Mouse (Mus musculus): ENCODE measurements around the gene Eif4enif1.

The Eif4enif1 gene

GRCm38 (mm10) chr11:3278351-3278750 is 76.2 kb downstream of the Eif4enif1 start:
- no peak for DNase-seq

GRCm38 (mm10) chr11:3279729-3280128 is 77.5 kb downstream of the Eif4enif1 start:
- DNase-seq, result no peak

GRCm38 (mm10) chr11:3282887-3283286 is 80.7 kb downstream of the Eif4enif1 start:
- no peak for DNase-seq

- no peak for DNase-seq
These were observed 81.5 kb downstream of the Eif4enif1 start for GRCm38 (mm10) chr11:3283645-3284044.

- no peak for DNase-seq
These were observed 83.7 kb downstream of the Eif4enif1 start for GRCm38 (mm10) chr11:3285940-3286339.

GRCm38 (mm10) chr11:3287131-3287530 is 84.9 kb downstream of the Eif4enif1 start:
- peak; percentile 57 for DNase-seq

GRCm38 (mm10) chr11:3287921-3288320 is 85.7 kb downstream of the Eif4enif1 start:
- DNase-seq, result no peak

- DNase-seq, result peak; percentile 67
These were observed 86.5 kb downstream of the Eif4enif1 start, which contains the start of gene Patz1 for GRCm38 (mm10) chr11:3288521-3289301. Gene Patz1 (plus strand): TSS chr11:3288874.

- DNase-seq, result peak; percentile 68
These were observed 87.2 kb downstream of the Eif4enif1 start for GRCm38 (mm10) chr11:3289302-3289802.

- DNase-seq, result peak; percentile 84
These were observed 87.8 kb downstream of the Eif4enif1 start for GRCm38 (mm10) chr11:3289803-3290639.

GRCm38 (mm10) chr11:3290640-3291310 is 88.6 kb downstream of the Eif4enif1 start:
- DNase-seq, result no peak

- peak; percentile 60 for DNase-seq
These were observed 89.3 kb downstream of the Eif4enif1 start for GRCm38 (mm10) chr11:3291311-3292061.

GRCm38 (mm10) chr11:3292062-3292421 is 89.8 kb downstream of the Eif4enif1 start:
- DNase-seq, result peak; percentile 35

- peak; percentile 32 for DNase-seq
These were observed 90.6 kb downstream of the Eif4enif1 start for GRCm38 (mm10) chr11:3292711-3293249.

GRCm38 (mm10) chr11:3293361-3293760 is 91.2 kb downstream of the Eif4enif1 start:
- DNase-seq, result no peak

Measured in cerebellum, adult 11 months (tissue).